Mouse (Mus musculus) MEL (cell line): ENCODE results near the gene Mybphl. TPM values are rescaled to one million over a fixed set of nuclear protein-coding genes. Genes with fewer than 3 reads are reported as not detected.

Experiments
- DNase-seq: peaks from one replicate; pipeline ENCODE4 v3.0.0; 2011; ENCODE audit warnings: low read depth, low spot score
- H3K27ac ChIP-seq: 2 replicates; pipeline ENCODE4 v1.5.1; 2012; ENCODE audit warnings: low read depth, mild to moderate bottlenecking, control low read depth, low read length, moderate library complexity; ENCODE audit not compliant: control insufficient read depth
- H3K27me3 ChIP-seq, 2 experiments: fragments of 150-350 bp in 1 of 2; sonication (generic) in 1 of 2; 2 replicates each; pipeline ENCODE4 v1.6.1; 2012; ENCODE audit warnings: low read length in 2 of 2, mild to moderate bottlenecking in 2 of 2, improper control_type of control experiment in 1 of 2, moderate library complexity in 1 of 2; ENCODE audit not compliant: insufficient read depth in 2 of 2, control insufficient read depth in 1 of 2
- H3K36me3 ChIP-seq, 2 experiments: 2 replicates each; pipeline ENCODE4 v1.6.1; 2012 to 2014; ENCODE audit warnings: low read length in 2 of 2, improper control_type of control experiment in 1 of 2, inconsistent platforms in 1 of 2, mild to moderate bottlenecking in 1 of 2; ENCODE audit not compliant: insufficient read depth in 2 of 2, control insufficient read depth in 1 of 2
- H3K4me1 ChIP-seq, 2 experiments: fragments of 150-350 bp in 1 of 2; sonication (generic) in 1 of 2; 2 replicates each; pipeline ENCODE4 v1.6.1; 2012; ENCODE audit warnings: low read length in 2 of 2, improper control_type of control experiment in 1 of 2, mild to moderate bottlenecking in 1 of 2; ENCODE audit not compliant: insufficient read depth in 2 of 2, control insufficient read depth in 1 of 2
- H3K4me3 ChIP-seq, 2 experiments: fragments of 150-350 bp in 1 of 2; sonication (generic) in 1 of 2; 2 replicates each; pipeline ENCODE4 v1.5.1; 2012; ENCODE audit warnings: low read depth in 2 of 2, low read length in 2 of 2, mild to moderate bottlenecking in 2 of 2, moderate library complexity in 2 of 2, control low read depth in 1 of 2, improper control_type of control experiment in 1 of 2; ENCODE audit not compliant: control insufficient read depth in 1 of 2, insufficient read depth in 1 of 2
- H3K79me2 ChIP-seq: 2 replicates; pipeline ENCODE4 v1.6.1; 2012; ENCODE audit warnings: mild to moderate bottlenecking, low read length, moderate library complexity; ENCODE audit not compliant: control insufficient read depth, poor library complexity, insufficient read depth
- H3K9ac ChIP-seq: 2 replicates; pipeline ENCODE4 v1.6.1; 2012; ENCODE audit warnings: low read depth, mild to moderate bottlenecking, control low read depth, low read length, moderate library complexity; ENCODE audit not compliant: control insufficient read depth, poor library complexity, severe bottlenecking
- H3K9me3 ChIP-seq: fragments of 150-350 bp; sonication (generic); replicated peaks from 2 replicates; pipeline ENCODE4 v1.6.1; 2012; ENCODE audit warnings: mild to moderate bottlenecking, low read length, improper control_type of control experiment, moderate library complexity; ENCODE audit not compliant: insufficient read depth
- BHLHE40 ChIP-seq: IDR thresholded peaks from 2 replicates; pipeline ENCODE4 v1.6.1; 2012; ENCODE audit warnings: low read depth, mild to moderate bottlenecking, inconsistent platforms, low read length, improper control_type of control experiment, borderline replicate concordance
- CHD2 ChIP-seq: IDR thresholded peaks from 2 replicates; pipeline ENCODE4 v1.6.1; 2011; ENCODE audit warnings: low read length, improper control_type of control experiment
- E2F4 ChIP-seq: IDR thresholded peaks from 2 replicates; pipeline ENCODE4 v1.6.1; 2011; ENCODE audit warnings: low read depth, low read length, improper control_type of control experiment, borderline replicate concordance
- HCFC1 ChIP-seq: IDR thresholded peaks from 2 replicates; pipeline ENCODE4 v1.6.1; 2012; ENCODE audit warnings: low read depth, mild to moderate bottlenecking, inconsistent platforms, low read length, improper control_type of control experiment, moderate library complexity
- KAT2A ChIP-seq: conservative IDR thresholded peaks from 2 replicates; pipeline ENCODE4 v1.6.1; 2012; ENCODE audit warnings: low read depth, low read length, improper control_type of control experiment, inconsistent platforms
- MAX ChIP-seq: IDR thresholded peaks from 2 replicates; pipeline ENCODE4 v1.6.1; 2011; ENCODE audit warnings: low read length, improper control_type of control experiment
- MAZ ChIP-seq: IDR thresholded peaks from 2 replicates; pipeline ENCODE4 v1.6.1; 2012; ENCODE audit warnings: low read depth, mild to moderate bottlenecking, inconsistent platforms, low read length, improper control_type of control experiment
- MXI1 ChIP-seq: IDR thresholded peaks from 2 replicates; pipeline ENCODE4 v1.6.1; 2011; ENCODE audit warnings: mild to moderate bottlenecking, low read depth, low read length, improper control_type of control experiment
- MYB ChIP-seq: IDR thresholded peaks from 2 replicates; pipeline ENCODE4 v1.6.1; 2011; ENCODE audit warnings: mild to moderate bottlenecking, low read depth, low read length, improper control_type of control experiment
- NELFE ChIP-seq: IDR thresholded peaks from 2 replicates; pipeline ENCODE4 v1.6.1; 2011; ENCODE audit warnings: low read depth, low read length, improper control_type of control experiment
- POLR2AphosphoS5 ChIP-seq: IDR thresholded peaks from 2 replicates; pipeline ENCODE4 v1.6.1; 2012; ENCODE audit warnings: low read depth, borderline replicate concordance, mild to moderate bottlenecking, inconsistent platforms, low read length, moderate library complexity, mixed read lengths
- RAD21 ChIP-seq: IDR thresholded peaks from 2 replicates; pipeline ENCODE4 v1.6.1; 2011; ENCODE audit warnings: mild to moderate bottlenecking, low read depth, low read length, improper control_type of control experiment
- SIN3A ChIP-seq: IDR thresholded peaks from 2 replicates; pipeline ENCODE4 v1.6.1; 2012; ENCODE audit warnings: low read length, improper control_type of control experiment, inconsistent platforms
- SMC3 ChIP-seq: IDR thresholded peaks from 2 replicates; pipeline ENCODE4 v1.6.1; 2011; ENCODE audit warnings: low read depth, low read length, improper control_type of control experiment
- TAL1 ChIP-seq: IDR thresholded peaks from 2 replicates; pipeline ENCODE4 v1.6.1; 2012; ENCODE audit warnings: mild to moderate bottlenecking, inconsistent platforms, low read length, moderate library complexity, mixed read lengths
- TBP ChIP-seq: IDR thresholded peaks from 2 replicates; pipeline ENCODE4 v1.8.0; 2011; ENCODE audit warnings: low read depth, low read length, improper control_type of control experiment
- USF1 ChIP-seq: IDR thresholded peaks from 2 replicates; pipeline ENCODE4 v1.6.1; 2014; ENCODE audit warnings: low read depth, mild to moderate bottlenecking, inconsistent platforms, low read length, improper control_type of control experiment, moderate library complexity
- USF2 ChIP-seq, 2 experiments: IDR thresholded peaks; 2 replicates each; pipeline ENCODE4 v1.6.1; 2011 to 2012; ENCODE audit warnings: improper control_type of control experiment in 2 of 2, low read length in 2 of 2, borderline replicate concordance in 1 of 2, inconsistent platforms in 1 of 2, low read depth in 1 of 2, mild to moderate bottlenecking in 1 of 2; ENCODE audit not compliant: insufficient read depth in 1 of 2
- polyA plus RNA-seq, 2 experiments: library from polyadenylated mRNA; stranded (reverse) in 1 of 2; unstranded in 1 of 2; fragments of >175 nt in 1 of 2; fragments of >200 nt in 1 of 2; gene quantifications; 2 replicates each; pipeline versions ENCODE4 v1.2.1 to v1.2.4; 2012; ENCODE audit warnings: low replicate concordance in 2 of 2, low read depth in 1 of 2; ENCODE audit not compliant: insufficient read length in 2 of 2, insufficient read depth in 1 of 2, missing spikeins in 1 of 2
- total RNA-seq: library from RNA; depleted of rRNA; stranded (reverse); fragments of 300-350 nt; gene quantifications from 2 replicates; pipeline ENCODE4 v1.2.3, GENCODE M21; 2012

Gene Mybphl
- total and polyA plus RNA-seq, 3 experiments = not detected

GRCm38 (mm10) chr3:108384425-108384824 is 19.7 kb downstream of the Mybphl start:
- Histone ChIP-seq H3K9ac (peak overlapping the region; percentile 75), H3K4me3 (peak overlapping the region; percentile 91 to 94), H3K27ac (no peak overlapping the region), H3K79me2 (peaks cover 4% of the 10 kb centered on the region; the same call in 1 of the 2 replicates), H3K27me3 (no peaks in the 10 kb centered on the region), H3K36me3 (peaks cover 0 to 17% of the 10 kb centered on the region in 2 experiments; a peak in 2 of 4 replicates), H3K4me1 (peaks cover 1 to 34% of the 10 kb centered on the region in 2 experiments), H3K9me3 (no peaks in the 10 kb centered on the region)
- DNase-seq = no peak
- TF ChIP-seq MAX (no peak), POLR2AphosphoS5 (no peak), TBP (no peak), MAZ (no peak), MYB (no peak), CHD2 (no peak), KAT2A (no peak), MXI1 (no peak), TAL1 (no peak), SIN3A (no peak), SMC3 (no peak)

- Histone ChIP-seq H3K27ac (no peak overlapping the region), H3K27me3 (no peaks in the 10 kb centered on the region), H3K9me3 (no peaks in the 10 kb centered on the region), H3K36me3 (peaks cover 0 to 9% of the 10 kb centered on the region in 2 experiments; a peak in 2 of 4 replicates), H3K79me2 (peaks cover 4% of the 10 kb centered on the region; the same call in 1 of the 2 replicates), H3K4me3 (no peak overlapping the region), H3K9ac (no peak overlapping the region), H3K4me1 (peaks cover 0 to 20% of the 10 kb centered on the region in 2 experiments; a peak in 3 of 4 replicates)
- DNase-seq = no peak
- TF ChIP-seq BHLHE40 = no peak
- no peak for TF ChIP-seq HCFC1
- no peak for TF ChIP-seq KAT2A
- no peak for TF ChIP-seq NELFE
- TF ChIP-seq USF2 (IDR thresholded peaks at IDR 0.05; ENCODE audit: borderline replicate concordance in 1 of 2, insufficient read depth in 1 of 2, low read depth in 1 of 2, low read length in 2 of 2) = no peak
- TF ChIP-seq E2F4 = no peak
- TF ChIP-seq MYB = no peak
- no peak for TF ChIP-seq USF1
- TF ChIP-seq RAD21 = no peak
Measured at GRCm38 (mm10) chr3:108386186-108386585, 21.5 kb downstream of the Mybphl start.
